Mouse (Mus musculus) adrenal gland, postnatal 36 days (tissue): ENCODE results near the gene Cacna1d. TPM values are rescaled to one million over a fixed set of nuclear protein-coding genes. Genes with fewer than 3 reads are reported as not detected.

ENCODE experiments used
- DNase-seq, 2 experiments: peaks; one replicate each; pipeline ENCODE4 v3.0.0; 2021; ENCODE audit warnings: mixed read lengths in 1 of 2
- total RNA-seq, 2 experiments: library from RNA; stranded (reverse); gene quantifications; 2 replicates each; pipeline ENCODE4 v1.2.3; 2021

Cacna1d gene
- total RNA-seq, 2 experiments from 2014 or later, result 11.2 to 16.6 TPM

DNA sequence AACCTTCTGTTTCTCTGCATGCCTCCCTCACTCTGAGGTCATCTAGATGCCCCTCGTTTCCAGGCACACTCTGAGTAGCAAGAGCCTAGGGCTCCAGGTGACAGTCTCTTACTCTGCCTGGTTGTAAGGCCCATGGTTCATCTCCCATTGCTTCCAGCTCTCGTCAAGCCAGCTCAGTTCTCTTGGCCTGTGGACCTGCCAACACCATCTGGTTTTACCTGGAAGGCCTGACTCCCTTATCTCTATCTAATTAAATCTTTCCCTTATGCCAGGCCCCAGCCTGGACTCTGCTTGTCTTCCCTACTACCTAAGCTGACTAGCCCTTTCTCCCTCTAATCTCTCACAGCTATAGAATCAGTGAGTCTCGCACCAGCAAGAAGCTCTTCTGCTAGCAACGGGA lies 124.2 kb downstream of the Cacna1d start:
- no peak for DNase-seq

DNA sequence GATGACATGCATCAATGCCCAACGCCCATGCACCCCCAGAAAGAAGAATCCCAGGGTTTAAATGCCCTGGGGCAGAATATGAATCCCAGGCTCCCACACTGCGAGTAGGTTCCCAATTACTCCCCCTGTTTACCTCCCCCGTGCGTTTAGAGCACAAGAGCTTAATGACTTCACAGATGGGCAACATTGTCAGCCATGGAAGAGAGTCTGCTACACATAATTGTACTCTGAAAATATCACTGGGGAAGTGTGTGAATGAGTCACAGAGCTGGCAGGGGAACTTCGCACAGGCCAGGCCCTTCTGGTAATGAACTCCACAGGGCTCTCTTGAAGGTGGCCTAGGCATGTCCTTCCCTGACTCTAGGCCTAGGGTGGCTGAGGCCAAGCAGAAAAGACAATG lies 125.4 kb downstream of the Cacna1d start:
- DNase-seq, result peak in 1 of 2 experiments; percentile 8

DNA sequence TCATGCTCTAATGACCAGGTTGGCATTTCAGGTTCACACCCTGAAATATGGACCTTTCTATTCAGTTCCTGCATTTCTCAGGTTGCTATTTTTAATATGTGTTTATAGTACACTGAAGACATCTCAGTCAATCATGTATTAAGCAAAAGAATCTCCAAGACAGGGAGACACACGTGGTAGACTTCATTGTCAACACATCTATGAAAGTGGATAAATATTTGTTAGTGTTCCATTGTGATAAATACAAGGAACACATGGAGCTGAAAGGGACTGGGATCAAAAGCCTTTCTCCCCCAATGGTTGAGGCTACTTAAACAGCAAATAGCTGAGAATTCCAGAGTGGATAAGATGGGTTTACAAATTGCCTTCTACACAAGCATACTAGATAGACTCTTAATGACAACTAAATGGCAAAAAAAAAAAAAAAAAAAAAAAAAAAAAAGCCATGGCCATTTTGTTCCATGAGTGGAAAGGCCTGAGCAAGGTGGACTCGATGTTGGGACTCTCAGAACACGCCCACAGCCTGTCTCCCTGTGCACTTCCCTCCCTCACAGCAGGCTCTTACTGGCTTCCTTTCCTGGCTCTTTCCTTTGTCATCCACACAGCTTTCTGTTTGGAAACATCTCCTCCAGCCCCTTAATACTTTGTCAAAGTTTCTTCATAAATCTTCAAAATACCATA lies 127.6 kb downstream of the Cacna1d start:
- no peak for DNase-seq

DNA sequence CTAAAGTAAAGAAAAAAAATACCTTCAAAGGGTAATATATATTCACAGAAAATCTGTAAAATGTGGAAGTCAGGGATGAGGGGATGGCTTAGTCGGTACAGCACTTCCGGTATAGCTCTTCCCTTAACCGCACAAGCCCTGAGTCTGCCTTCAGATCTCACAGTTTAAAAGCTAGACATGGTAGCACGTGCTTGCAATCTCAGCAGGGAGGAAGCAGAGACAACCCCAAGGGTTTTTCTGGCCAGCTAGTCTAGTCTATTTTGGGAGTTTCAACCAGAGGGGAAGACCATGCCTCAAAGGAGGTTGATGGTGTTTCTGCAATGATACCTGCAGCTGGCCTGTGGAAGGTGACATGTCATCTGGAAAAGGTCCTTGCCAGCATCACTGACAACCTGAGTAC lies 128.9 kb downstream of the Cacna1d start:
- no peak for DNase-seq

GRCm38 (mm10) chr14:30360478-30360877 lies 130.8 kb downstream of the Cacna1d start:
- no peak for DNase-seq

DNA sequence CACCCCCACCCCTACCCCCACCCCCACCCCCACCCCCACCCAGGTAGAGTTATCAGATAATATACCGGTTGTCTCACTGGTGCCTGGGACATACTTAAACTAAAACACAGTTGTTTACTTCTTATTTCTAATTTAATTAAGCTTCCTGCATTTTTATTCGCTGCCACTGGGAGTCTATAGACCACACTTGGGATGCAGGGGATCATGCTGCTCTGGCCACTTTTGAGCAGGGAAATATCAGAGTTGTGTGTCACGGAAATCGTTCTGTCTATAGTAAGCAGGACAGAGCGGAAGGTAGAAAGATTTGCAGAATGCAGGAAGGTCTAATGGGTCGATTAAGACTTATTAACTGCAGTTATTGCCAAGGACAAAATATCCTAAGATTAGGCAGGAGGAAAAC lies 131.3 kb downstream of the Cacna1d start:
- no peak for DNase-seq

DNA sequence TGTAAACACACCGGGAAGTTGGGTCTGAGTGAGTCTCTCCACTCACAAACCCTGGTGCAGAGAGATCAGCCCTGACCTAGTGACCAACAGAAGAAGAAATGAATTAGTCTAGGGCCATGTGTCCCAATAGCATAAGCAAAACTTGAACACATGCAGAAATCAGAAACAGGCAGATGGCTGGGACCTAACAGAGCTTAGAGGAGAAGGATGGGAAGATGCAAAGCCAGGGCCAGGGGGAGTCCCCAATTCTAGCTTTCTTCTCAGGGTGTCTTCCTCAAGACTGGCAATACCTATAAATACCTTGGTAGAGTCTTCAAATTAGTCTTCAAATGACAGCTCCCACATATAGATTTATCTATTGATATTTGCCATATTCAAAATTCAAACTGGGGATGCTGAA lies 133.2 kb downstream of the Cacna1d start:
- DNase-seq, result no peak

DNA sequence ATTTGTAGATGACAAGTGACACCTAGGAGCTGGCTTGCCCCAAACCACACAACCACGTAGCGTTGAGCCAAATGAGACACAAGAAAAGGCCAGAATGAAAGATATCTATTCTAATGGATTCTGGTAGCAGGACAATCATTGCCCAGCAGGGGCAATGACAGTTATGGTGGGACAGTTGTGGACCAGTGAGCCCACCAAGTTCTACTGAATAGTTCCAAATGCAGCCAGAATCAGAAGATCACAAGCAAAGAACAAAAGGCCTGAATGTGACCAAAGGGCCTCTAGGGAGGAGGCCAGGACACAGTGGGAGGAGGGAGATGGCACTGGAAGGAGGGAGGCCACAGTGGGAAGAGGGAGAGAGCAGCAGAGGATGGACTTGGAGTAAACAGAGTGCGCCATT lies 134.8 kb downstream of the Cacna1d start:
- no peak for DNase-seq

DNA sequence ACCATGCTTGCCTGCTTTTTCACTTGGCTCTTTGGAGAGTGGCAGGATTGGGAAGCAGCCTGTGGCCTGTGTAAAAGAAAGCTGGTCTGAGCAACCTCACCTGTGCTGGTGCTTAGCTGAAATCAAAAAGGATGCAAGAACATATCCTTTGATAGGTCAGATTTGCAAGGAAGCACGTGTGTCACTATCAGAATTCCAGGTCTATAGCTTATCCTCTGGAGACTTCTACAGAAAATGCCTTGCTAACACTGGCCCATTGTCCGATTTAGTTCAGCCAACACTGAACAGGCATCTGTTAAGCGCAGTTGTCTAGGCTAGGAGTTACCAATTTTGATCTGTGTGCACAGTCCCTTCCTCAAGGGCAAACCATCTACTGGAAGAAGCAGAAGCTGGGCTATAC lies 136.5 kb downstream of the Cacna1d start:
- DNase-seq, result no peak

DNA sequence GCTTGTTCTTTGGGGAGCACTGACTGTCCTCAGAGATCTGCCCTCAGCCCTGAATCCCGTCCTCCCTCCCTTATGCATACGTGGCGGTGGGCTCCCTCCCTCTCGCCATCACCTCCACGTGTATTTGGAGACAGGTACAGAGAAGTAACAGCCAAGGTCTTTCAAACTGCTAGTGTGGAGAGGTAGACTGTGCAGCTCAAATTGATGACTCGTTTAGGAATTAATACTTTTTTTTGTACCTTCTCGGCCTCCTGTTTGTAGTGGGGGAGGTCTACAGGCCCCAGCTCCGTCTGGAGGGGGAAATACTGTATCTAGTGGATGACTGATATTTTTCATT lies 137.2 kb downstream of the Cacna1d start:
- DNase-seq, result no peak

- peak; percentile 30 to 62 for DNase-seq
Observed at GRCm38 (mm10) chr14:30353291-30354126, 137.7 kb downstream of the Cacna1d start.

GRCm38 (mm10) chr14:30352951-30353270 lies 138.3 kb downstream of the Cacna1d start:
- DNase-seq, result no peak

GRCm38 (mm10) chr14:30352061-30352950 lies 138.9 kb downstream of the Cacna1d start:
- peak; percentile 27 to 45 for DNase-seq

DNA sequence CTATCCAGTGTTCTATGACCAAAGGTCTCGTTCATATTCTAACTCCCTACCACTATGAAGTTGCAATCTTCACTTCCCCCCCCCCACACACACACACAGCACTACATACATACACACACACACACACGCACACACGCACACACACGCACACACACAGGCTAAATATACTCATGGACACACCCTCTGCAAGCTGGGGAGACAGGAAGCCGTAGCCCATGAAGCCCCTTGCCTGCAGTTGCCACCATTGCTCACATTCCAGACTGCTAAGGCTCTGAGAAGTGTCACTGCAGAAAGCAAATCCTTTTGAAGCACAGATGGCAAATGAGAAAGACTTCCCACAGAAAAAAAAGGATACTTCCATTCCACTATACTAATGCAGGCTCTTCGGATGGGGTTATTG lies 141.0 kb downstream of the Cacna1d start:
- no peak for DNase-seq

DNA sequence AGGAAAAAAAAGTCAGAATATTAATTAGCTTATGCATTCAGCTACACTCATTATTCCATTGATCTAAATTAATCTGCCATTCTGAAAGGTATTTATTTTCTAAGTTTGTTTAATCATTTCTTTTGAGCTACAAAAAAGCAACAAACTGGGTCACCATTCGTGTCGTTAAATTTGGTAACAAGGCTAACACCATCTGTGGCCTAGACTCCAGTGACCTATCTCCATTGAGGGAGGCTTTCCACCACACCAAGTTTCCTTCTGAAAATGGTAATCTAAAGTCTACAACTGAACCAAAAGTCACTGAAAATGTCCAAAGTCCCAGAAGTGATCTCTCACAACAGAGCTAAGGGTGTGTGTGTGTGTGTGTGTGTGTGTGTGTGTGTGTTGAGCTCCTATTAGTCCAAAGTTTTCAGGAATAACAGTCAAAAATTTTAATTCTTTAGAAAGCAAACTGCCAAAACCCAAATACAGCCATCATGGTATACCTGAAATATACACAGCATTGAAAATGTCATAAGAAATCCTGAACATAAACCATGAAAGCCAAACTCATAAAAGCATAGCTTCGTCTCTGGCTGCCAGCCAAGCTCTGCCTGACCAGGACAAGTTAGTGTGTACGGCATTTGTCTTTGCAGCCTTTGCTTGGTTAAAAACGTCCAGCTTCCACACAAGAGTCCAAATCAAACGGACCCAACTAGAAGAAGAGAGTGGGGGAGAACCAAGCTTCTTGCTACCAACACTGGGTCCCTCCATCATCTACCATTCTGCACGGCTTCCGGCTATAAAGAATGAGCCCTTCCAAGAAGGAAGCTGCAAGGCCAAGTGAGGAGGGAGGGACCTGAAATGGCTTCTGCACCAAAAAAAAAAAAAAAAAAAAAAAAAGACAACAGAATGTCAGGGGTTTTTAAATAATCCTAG lies 146.0 kb downstream of the Cacna1d start:
- DNase-seq, result peak; percentile 49 to 69

DNA sequence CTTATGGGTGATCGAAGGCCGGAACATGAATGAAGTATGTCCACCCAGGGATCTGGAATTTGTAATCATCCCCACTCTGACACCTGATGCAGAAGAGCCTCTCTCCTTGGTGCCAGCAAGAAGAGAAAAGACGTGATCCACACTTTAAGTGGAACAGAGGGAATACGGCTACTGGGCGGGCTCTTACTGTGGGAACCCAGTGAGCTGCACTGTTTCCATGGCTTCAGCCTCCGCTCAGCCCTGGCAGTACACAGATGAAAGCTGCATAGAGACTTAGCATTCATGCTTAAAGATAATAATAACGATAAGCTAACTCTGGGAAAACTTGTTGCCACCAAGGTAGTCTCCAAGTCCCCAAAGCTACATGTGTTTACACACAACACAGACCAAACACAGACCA lies 147.5 kb downstream of the Cacna1d start:
- DNase-seq, result no peak

DNA sequence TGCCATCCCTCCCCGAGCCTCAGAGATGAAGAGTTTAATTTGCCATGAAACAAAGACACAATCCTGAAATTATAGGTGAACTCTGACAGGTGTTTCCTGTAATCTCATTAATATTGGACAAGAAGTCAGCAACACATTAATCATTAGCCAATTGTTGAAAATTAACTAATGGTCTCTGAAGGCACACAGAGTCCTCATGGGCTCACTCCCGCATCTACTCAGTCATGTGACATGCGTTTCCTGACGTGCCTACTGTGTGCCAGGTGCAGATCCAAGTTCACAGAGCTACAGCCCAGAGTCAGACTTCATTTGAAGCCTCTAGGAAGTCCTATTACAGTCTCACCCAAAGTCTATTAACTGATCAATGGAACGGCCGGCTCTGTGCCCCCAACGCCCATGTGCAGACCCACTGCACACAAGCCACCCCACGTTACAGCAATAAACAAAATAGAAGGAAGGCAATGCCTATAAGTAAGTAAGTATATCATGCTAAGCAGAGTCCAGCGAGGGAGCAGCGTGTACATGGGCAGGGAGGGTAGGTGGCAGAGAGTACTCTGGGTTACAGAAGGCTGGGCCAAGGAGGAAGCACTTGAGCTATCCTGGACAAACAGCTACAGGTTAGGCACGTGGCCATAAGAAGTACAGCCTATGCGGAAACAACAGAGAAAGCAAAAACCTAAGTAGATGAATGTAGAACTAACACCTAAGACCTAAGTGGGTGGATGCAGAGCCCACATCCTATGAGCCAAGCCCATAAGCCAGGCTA lies 149.2 kb downstream of the Cacna1d start:
- no peak for DNase-seq

DNA sequence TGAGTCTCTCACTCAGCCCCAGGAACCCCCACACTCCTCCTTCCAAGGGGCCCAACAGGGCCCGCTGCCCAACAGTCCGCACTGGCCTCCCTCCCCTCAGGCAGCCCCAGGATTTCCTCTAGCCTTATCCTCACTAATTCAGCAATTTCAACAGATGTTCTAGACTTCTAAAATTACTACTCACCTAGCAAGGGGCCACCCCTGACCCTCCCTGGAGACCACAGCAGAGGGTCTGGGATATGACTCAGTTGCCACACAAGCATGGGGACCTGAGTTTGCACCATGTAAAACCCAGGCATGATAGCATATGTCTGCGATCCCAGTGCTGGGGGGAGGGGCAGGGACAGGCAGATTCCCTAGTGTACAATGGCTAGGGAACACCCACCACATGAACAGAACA lies 151.1 kb downstream of the Cacna1d start:
- no peak for DNase-seq

- DNase-seq, result no peak
Observed at GRCm38 (mm10) chr14:30331856-30332255, 159.4 kb downstream of the Cacna1d start.

GRCm38 (mm10) chr14:30330416-30331181 lies 160.7 kb downstream of the Cacna1d start:
- no peak for DNase-seq
